Mouse (Mus musculus) erythroblast, embryonic 14.5 days (primary cell): ENCODE measurements around the gene Tnfrsf22. TPM values are rescaled to one million over a fixed set of nuclear protein-coding genes. Genes with fewer than 3 reads are reported as not detected.
"Not testable (repeated sequence)": the region's sequence is repeated elsewhere in the genome, so short reads cannot be mapped to it uniquely, and the experiment has no call there.

ENCODE experiments used
- H3K27me3 ChIP-seq: 2 replicates; pipeline ENCODE4 v1.6.1; 2012; ENCODE audit warnings: inconsistent platforms; ENCODE audit not compliant: control insufficient read depth
- H3K36me3 ChIP-seq: 2 replicates; pipeline ENCODE4 v1.6.1; 2012; ENCODE audit warnings: mild to moderate bottlenecking, inconsistent platforms; ENCODE audit not compliant: control insufficient read depth
- H3K4me1 ChIP-seq: 2 replicates; pipeline ENCODE4 v1.6.1; 2012; ENCODE audit warnings: inconsistent platforms; ENCODE audit not compliant: control insufficient read depth
- H3K4me3 ChIP-seq: replicated peaks from 2 replicates; pipeline ENCODE3; 2012; ENCODE audit warnings: moderate library complexity, mild to moderate bottlenecking, inconsistent platforms
- H3K9me3 ChIP-seq: 2 replicates; pipeline ENCODE4 v1.6.1; 2012; ENCODE audit warnings: low read length, inconsistent platforms, mixed read lengths; ENCODE audit not compliant: control insufficient read depth
- GATA1 ChIP-seq: IDR thresholded peaks from 2 replicates; pipeline ENCODE4 v1.6.1; 2012; ENCODE audit warnings: low read length, inconsistent platforms, mixed read lengths
- TAL1 ChIP-seq: IDR thresholded peaks from 3 replicates; pipeline ENCODE4 v1.6.1; 2012; ENCODE audit warnings: low read length, inconsistent platforms, mixed read lengths
- polyA plus RNA-seq: library from polyadenylated mRNA; stranded (reverse); fragments of >175 nt; gene quantifications from 2 replicates; pipeline ENCODE4 v1.2.3, GENCODE M21; 2012

The Tnfrsf22 gene
- polyA plus RNA-seq, 1 experiment = not detected

DNA sequence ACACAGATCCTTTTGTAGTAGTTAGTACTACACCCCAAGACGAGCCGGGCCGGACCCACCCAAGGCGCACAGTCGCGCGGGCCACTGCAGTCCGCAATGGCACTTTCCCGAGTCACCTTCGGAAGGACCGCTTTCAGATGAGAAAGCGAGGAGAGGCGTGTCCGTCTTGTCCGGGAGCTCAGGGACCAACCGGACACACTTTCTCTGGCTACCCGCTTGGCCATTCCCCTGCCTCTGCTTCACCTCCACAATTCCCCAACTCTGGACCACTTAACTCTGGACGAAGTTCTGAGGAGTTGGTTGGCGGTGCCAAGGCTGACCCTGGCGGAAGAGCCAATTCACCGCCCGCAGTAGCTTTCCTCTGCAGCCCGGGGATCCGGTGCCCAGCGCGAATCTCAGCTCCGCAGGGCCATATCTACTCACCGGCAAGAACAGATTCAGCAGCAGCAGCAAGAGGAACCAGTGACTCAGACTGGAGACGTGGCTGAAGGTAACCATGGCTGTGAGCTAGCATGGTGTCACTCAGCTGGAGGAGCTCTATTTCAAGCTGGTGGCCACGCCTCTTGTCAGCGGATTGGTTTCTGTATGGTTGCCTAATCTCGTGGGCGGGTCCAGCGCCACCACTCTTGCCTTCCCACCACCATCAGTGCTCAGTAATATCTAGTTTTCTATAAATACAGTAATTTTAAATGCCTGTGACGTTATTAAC is 36.1 kb upstream of the Tnfrsf22 start, which contains the start of gene Tnfrsf23:
Tnfrsf23 (minus strand) TSS at position 514 of the 709 bp plus-strand sequence.
- H3K9me3 ChIP-seq = no peaks in the 10 kb centered on the region
- peaks cover 9% of the 10 kb centered on the region for H3K27me3 ChIP-seq
- H3K36me3 ChIP-seq = no peaks in the 10 kb centered on the region
- TF ChIP-seq GATA1 = no peak
- no peak for TF ChIP-seq TAL1
- peak within 1 kb of the TSS; percentile 19 for H3K4me3 ChIP-seq
- peaks cover 4% of the 10 kb centered on the region for H3K4me1 ChIP-seq

DNA sequence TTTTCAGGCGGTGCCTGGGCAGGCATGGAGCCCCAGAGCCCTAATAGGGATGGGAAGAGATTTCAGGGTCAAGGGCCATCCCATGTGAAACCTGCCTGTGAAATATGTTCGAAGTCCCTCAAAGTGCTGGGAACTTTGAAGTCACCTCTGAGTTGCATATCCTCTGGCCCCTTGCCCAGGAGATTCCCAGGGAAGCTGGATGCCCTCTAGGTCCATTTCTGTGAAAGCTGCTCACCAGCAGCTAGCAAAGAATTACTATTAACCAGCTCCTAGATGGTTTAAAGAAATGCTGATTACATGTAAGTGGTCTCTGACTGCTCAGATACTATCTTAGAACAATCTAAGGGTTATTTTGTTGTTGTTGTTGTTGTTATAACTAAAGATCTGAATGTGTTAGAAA is 35.1 kb upstream of the Tnfrsf22 start:
- H3K4me3 ChIP-seq, H3K36me3 ChIP-seq, H3K4me1 ChIP-seq, H3K9me3 ChIP-seq, H3K27me3 ChIP-seq: not testable (repeated sequence)

DNA sequence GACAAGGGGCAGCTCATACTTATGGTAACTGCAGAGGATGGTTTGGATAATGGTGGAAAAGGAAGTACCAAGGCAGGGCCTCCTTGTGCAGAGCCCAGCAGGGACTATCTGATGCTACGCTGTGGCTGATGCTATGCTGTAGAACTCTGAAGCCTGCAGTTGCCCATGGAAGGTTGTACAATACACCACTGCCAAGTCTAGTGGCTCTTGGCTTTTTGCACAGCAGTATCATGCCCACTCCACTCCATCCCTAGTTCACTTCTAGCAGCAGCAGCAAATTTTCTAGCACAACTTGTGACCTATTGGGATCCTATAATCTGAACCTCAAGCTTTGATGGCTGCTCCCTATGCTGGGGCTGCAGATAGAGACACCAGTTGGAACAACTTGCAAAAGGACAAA is 32.1 kb upstream of the Tnfrsf22 start:
- TF ChIP-seq GATA1 = no peak
- TF ChIP-seq TAL1 = no peak
- no peak overlapping the region for H3K4me3 ChIP-seq
- no peaks in the 10 kb centered on the region for H3K9me3 ChIP-seq
- H3K27me3 ChIP-seq = peaks cover 9% of the 10 kb centered on the region
- H3K4me1 ChIP-seq = peaks cover 4% of the 10 kb centered on the region
- H3K36me3 ChIP-seq = no peaks in the 10 kb centered on the region

DNA sequence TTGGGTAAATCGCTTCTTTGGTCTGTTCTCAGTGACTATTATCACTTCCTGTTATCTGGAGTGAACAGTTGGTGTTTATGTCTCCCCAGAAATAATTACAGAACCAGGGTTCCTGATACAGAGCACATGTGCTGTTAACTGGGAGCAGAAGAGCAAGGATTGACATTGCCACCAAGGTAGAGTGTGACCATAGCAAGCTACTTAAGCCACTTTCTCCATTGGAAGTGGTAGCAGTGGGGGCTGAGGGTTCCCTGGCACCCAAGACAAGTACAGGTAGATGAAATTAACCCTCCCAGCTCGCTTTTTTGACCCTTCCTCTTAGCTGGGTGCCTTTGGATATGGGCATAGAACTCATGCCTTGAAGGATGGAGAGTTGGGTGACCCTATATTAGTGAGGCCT is 31.4 kb upstream of the Tnfrsf22 start:
- H3K27me3 ChIP-seq, H3K36me3 ChIP-seq, H3K9me3 ChIP-seq, H3K4me1 ChIP-seq, H3K4me3 ChIP-seq: not testable (repeated sequence)

DNA sequence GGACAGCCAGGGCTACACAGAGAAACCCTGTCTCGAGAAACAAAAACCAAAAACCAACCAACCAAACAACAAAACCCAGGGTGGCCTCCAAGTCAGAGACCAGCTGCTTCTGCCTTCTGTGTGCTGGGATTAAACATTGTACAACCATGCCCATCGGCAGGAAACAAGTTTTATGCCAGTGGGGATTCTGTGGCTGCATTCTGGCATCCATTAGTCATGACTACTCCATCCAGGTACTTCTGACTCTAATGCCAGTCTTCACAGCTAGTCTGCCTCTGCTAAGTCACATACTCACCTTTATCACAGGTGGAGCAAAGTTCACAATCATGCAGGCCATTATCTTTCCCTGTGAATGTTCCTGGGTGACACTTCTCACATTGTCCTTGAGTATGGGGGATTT is 30.2 kb upstream of the Tnfrsf22 start:
- not testable (repeated sequence) for H3K4me3 ChIP-seq, H3K27me3 ChIP-seq, H3K9me3 ChIP-seq, H3K4me1 ChIP-seq, H3K36me3 ChIP-seq

DNA sequence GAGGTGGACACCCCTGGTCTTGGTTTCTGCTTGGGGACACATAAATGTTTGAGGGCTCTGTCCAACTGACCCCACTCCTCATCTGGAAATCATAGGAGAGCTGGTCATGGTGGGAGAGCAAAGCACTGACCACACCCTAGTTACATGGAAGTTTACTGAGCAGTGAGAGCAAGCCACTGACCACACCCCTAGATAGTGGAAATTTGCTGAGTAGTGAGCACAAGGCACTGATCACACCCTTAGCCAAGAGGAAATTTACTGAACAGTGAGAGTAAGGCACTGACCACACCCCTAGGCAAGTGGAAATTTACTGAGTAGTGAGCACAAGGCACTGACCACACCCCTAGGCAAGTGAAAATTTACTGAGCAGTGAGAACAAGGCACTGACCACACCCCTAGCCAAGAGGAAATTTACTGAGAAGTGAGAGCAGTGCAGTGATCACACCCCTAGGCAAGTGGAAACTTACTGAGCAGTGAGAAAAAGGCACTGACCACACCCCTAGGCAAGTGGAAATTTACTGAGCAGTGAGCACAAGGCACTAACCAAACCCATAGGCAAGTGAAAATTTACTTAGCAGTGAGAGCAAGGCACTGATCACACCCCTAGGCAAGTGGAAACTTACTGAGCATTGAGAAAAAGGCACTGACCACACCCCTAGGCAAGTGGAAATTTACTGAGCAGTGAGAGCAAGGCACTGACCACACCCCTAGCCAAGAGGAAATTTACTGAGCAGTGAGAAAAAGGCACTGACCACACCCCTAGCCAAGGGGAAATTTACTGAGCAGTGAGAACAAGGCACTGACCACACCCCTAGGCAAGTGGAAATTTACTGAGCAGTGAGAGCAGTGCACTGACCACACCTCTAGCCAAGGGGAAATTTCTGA is 17.2 kb upstream of the Tnfrsf22 start:
- Histone ChIP-seq H3K27me3 (no peaks in the 10 kb centered on the region), H3K36me3 (no peaks in the 10 kb centered on the region), H3K4me3 (no peak overlapping the region), H3K9me3 (peaks cover 5% of the 10 kb centered on the region; the same call in 1 of the 2 replicates), H3K4me1 (peaks cover 12% of the 10 kb centered on the region)
- no peak for TF ChIP-seq TAL1
- no peak for TF ChIP-seq GATA1

DNA sequence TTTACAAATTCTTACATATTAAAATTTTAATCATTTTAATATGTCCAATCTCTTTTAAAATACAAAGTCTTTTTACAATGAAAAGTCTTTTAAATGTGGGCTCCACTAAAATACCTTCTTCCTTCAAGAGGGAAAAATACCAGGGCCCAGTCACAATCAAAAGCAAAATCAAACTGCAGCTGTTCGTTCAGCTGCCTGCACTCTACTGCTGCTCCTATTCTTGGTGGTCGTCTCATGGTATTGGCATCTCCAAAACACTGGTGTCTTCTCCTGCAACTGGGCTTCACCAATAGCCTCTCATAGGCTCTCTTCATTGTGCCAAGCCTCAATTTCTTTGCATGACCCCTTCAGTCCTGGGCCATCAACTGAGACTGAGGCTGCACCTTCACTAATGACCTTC is 14.0 kb upstream of the Tnfrsf22 start:
- TF ChIP-seq TAL1 = no peak
- no peak for TF ChIP-seq GATA1
- H3K4me1 ChIP-seq = peaks cover 12% of the 10 kb centered on the region
- H3K27me3 ChIP-seq = no peaks in the 10 kb centered on the region
- no peaks in the 10 kb centered on the region for H3K36me3 ChIP-seq
- peaks cover 5% of the 10 kb centered on the region; the same call in 1 of the 2 replicates for H3K9me3 ChIP-seq
- no peak overlapping the region for H3K4me3 ChIP-seq

DNA sequence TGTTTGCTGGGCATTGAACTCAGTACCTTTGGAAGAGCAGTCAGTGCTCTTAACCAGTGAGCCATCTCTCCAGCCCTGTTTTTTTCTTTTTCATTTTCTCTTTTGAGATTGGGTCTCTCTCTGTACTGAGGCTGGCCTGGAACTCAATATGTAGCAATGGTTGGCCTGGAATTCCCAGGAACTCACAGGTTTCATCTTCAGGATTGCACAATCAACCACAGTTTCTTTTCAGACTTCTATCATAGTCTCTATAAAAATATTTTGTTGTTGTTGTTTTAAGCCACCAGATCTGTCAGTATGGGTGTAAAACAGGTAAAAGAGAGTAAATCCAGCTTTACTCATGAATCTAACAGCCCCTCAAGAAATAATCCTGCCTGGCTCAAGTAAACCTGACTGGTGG is 11.3 kb upstream of the Tnfrsf22 start:
- TF ChIP-seq TAL1 (no peak), GATA1 (no peak)
- no peaks in the 10 kb centered on the region for H3K9me3 ChIP-seq
- H3K36me3 ChIP-seq = no peaks in the 10 kb centered on the region
- no peaks in the 10 kb centered on the region for H3K4me1 ChIP-seq
- no peak overlapping the region for H3K4me3 ChIP-seq
- H3K27me3 ChIP-seq = no peaks in the 10 kb centered on the region

DNA sequence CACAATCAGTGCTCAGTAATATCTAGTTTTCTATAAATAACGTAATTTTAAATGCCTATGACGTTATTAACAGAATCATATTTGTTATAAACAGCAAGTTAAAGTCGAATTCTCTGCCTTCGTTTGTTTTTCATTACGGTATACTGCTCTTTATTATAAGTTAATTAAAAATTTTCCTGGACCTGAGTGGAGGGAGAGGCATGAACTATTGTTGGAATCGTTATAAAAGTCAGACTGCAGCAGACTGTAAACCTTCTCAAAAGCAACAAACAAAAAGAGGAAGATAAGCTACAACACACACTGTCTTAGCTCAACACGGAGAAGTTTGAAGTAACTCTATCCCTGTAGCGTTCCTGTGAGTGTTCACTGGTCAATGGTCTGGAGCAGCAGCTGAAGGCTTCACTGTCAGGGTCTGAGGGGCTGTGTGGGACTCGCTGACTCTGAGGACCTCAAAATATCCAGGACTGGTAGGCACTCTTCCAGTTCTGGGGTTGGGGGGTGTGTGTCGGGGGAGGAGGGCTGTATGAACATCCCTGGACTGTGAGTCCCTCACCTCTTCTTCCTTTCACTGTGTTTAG is 397 bp upstream of the Tnfrsf22 start:
- not testable (repeated sequence) for H3K36me3 ChIP-seq, H3K9me3 ChIP-seq, H3K4me3 ChIP-seq, H3K4me1 ChIP-seq, H3K27me3 ChIP-seq

DNA sequence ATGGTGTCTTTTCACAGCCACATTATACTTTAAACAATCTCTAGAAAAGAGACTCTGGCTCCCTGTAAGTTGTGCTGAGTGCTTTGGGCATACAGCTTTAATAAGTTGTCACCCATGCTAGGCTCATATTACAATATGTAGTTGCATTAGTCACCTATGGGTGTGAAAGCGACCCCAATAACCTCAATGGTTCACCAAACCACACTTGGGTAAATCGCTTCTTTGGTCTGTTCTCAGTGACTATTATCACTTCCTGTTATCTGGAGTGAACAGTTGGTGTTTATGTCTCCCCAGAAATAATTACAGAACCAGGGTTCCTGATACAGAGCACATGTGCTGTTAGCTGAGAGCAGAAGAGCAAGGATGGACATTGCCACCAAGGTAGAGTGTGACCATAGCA is 5.5 kb downstream of the Tnfrsf22 start:
- H3K4me1 ChIP-seq, H3K4me3 ChIP-seq: not testable (repeated sequence)

More for the DNA sequence above, 5.5 kb downstream of the Tnfrsf22 start:
- not testable (repeated sequence) for H3K36me3 ChIP-seq, H3K9me3 ChIP-seq, H3K27me3 ChIP-seq
